Mouse (Mus musculus) embryonic facial prominence, embryonic 10.5 days (tissue): ENCODE data around the gene Stard9. TPM values are rescaled to one million over a fixed set of nuclear protein-coding genes. Genes with fewer than 3 reads are reported as not detected.

Source experiments
- DNase-seq: peaks from one replicate; pipeline ENCODE4 v3.0.0-alpha.2; 2017; ENCODE audit warnings: low spot score
- H3K27ac ChIP-seq: fragments of 300-500 bp; sonication (generic); replicated peaks from 2 replicates; pipeline ENCODE4 v1.5.1; 2016; ENCODE audit warnings: mild to moderate bottlenecking
- H3K27me3 ChIP-seq: fragments of 300-500 bp; sonication (generic); replicated peaks from 2 replicates; pipeline ENCODE4 v1.6.1; 2016; ENCODE audit warnings: low read depth, mild to moderate bottlenecking; ENCODE audit not compliant: poor library complexity, severe bottlenecking
- H3K36me3 ChIP-seq: fragments of 300-500 bp; sonication (generic); replicated peaks from 2 replicates; pipeline ENCODE4 v1.6.1; 2016; ENCODE audit warnings: mild to moderate bottlenecking, moderate library complexity
- H3K4me1 ChIP-seq: fragments of 300-500 bp; sonication (generic); 2 replicates; pipeline ENCODE4 v1.6.1; 2016
- H3K4me3 ChIP-seq: fragments of 300-500 bp; sonication (generic); 2 replicates; pipeline ENCODE4 v1.5.1; 2016; ENCODE audit warnings: mild to moderate bottlenecking, moderate library complexity
- H3K9me3 ChIP-seq: fragments of 300-500 bp; sonication (generic); 2 replicates; pipeline ENCODE4 v1.6.1; 2016; ENCODE audit warnings: mild to moderate bottlenecking
- WGBS: fragments of 180-500 bp; shearing (Covaris S2); methylation state at CpG from one replicate; pipeline ENCODE4 v1.1.7; 2016; 5-methylcytosine and 5-hydroxymethylcytosine counted together
- polyA plus RNA-seq: library from polyadenylated mRNA; unstranded; fragments of >200 nt; fragmentation: Nextera tagmentation; extraction: Ambion mirVana; gene quantifications from 2 replicates; pipeline ENCODE4 v1.2.1, GENCODE M21; 2016

The Stard9 gene
- polyA plus RNA-seq = 2.6 and 3.4 TPM in 2 replicates

GRCm38 (mm10) chr2:120628886-120629735 lies at the start of gene Stard9:
Gene Stard9, plus strand, starts transcription at chr2:120629121.
- peak; percentile 99 for DNase-seq
- peaks cover 9% of the 10 kb centered on the region; the same call in 1 of the 2 replicates for H3K4me1 ChIP-seq
- H3K4me3 ChIP-seq = peak within 1 kb of the TSS; percentile 67
- H3K27ac ChIP-seq = peak within 1 kb of the TSS; percentile 80
- WGBS = 2% methylated on average over 36 of the region's 36 CpGs
- H3K27me3 ChIP-seq = no peaks in the 10 kb centered on the region
- H3K9me3 ChIP-seq = no peaks in the 10 kb centered on the region
- H3K36me3 ChIP-seq = peaks cover 4% of the 10 kb centered on the region; the same call in 1 of the 2 replicates

DNA sequence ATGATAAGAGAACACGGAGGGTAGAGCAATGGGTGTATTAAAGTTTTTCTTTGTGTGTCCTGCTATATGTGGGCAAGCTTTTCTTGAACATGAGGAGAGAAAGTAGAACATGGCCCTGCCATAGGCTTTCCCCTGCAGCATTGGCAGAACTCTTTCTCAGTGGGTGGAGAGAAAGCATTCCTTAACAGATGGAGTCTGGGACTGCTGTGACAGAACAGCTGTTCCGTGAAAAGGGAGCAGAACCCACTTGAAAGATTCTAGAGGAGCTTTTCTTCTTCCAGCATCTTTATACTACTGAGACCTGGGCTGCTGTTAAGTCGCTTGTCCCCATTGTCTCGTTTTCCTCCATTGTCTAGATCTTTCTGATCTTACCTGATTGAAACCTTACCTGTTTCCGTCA lies 39.2 kb upstream of the Stard9 start:
- Histone ChIP-seq H3K4me1 (no peaks in the 10 kb centered on the region), H3K36me3 (peaks cover 78% of the 10 kb centered on the region)
- 86% methylated on average over 5 of the region's 5 CpGs for WGBS

DNA sequence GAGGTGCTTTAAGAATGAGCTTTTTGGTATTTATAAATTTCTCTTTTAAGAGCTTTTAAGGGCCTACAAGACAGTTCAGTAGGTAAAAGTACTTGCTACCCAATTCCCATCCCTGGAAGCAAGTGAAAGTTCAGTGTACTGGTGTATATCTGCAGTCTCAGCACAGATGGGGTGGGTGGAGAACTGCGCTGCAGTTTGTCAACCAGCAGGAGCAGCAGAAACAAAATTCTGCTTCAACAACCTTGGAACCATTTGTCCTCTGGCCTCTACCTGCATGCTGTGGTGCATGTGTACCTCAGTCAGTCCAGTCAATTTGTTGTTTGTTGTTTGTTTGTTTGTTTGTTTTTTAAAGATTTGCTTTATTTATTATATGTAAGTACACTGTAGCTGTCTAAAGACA lies 36.7 kb upstream of the Stard9 start:
- H3K36me3 ChIP-seq = peaks cover 78% of the 10 kb centered on the region
- no peak overlapping the region for H3K27ac ChIP-seq
- no peaks in the 10 kb centered on the region for H3K4me1 ChIP-seq
- DNase-seq = no peak
- H3K9me3 ChIP-seq = no peaks in the 10 kb centered on the region
- H3K4me3 ChIP-seq = no peak overlapping the region
- WGBS = 93% methylated on average over 1 of the region's 1 CpGs
- H3K27me3 ChIP-seq = no peaks in the 10 kb centered on the region

More for the DNA sequence above, 39.2 kb upstream of the Stard9 start:
- DNase-seq = no peak
- Histone ChIP-seq H3K9me3 (no peaks in the 10 kb centered on the region), H3K4me3 (no peak overlapping the region), H3K27ac (no peak overlapping the region), H3K27me3 (no peaks in the 10 kb centered on the region)

DNA sequence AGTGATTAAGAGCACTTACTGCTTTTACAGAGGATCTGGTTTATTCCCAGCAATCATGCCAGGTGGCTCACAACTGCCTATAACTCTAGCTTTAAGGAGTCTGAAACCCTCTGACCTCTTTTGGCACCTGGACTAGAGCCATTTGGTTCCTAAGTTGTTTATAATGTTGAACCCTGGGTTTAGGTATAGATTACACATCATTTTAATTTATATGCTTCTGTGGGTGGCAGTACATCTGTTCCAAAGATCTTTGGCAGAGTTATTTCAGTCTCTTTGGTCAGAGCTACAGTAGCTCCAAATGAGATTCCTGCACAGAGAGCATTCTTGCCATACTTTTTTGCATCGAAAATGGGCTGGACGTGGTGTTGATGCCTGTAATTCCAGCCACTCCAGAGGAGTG lies 31.2 kb upstream of the Stard9 start:
- H3K36me3 ChIP-seq = peaks cover 89% of the 10 kb centered on the region

GRCm38 (mm10) chr2:120599506-120599905 lies 29.4 kb upstream of the Stard9 start:
- H3K27ac ChIP-seq = no peak overlapping the region
- no peak for DNase-seq
- H3K4me1 ChIP-seq = no peaks in the 10 kb centered on the region
- H3K4me3 ChIP-seq = no peak overlapping the region
- no peaks in the 10 kb centered on the region for H3K9me3 ChIP-seq
- WGBS = 92% methylated on average over 4 of the region's 4 CpGs
- peaks cover 90% of the 10 kb centered on the region for H3K36me3 ChIP-seq
- H3K27me3 ChIP-seq = no peaks in the 10 kb centered on the region

More for the DNA sequence above, 31.2 kb upstream of the Stard9 start:
- WGBS = 95% methylated on average over 2 of the region's 2 CpGs
- DNase-seq = no peak
- Histone ChIP-seq H3K27me3 (no peaks in the 10 kb centered on the region), H3K4me1 (no peaks in the 10 kb centered on the region), H3K27ac (no peak overlapping the region), H3K9me3 (no peaks in the 10 kb centered on the region), H3K4me3 (no peak overlapping the region)

DNA sequence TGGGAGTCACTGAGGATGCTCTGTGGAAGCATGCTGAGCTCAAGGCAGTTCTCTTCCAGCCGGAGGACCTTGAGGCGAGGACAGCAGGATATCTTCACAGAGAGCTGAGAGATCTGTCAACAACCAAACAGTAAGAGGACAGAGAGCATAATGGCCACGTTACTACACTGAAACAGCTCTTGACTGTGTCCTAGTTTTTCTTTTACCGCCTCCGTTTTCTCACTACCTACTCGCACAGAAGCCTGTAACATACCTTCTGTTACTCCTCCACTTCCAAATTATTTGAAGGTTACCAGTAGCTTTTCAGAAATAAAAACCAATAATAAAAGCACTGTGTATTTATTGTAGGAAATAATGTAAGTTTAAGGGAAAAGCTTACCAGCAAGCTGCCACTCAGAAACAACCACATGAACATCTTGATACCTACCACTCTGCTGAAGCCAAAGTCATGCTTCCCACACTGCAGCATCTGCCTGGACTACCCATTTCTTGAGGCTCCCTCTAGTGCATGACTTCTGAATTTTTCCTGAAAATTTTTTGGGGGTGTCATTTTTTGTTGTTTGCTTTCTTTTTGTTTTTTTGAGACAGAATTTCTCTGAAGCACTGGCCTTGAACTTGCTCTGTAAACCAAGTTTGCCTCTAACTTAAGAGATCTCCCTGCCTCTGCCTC lies 22.8 kb upstream of the Stard9 start:
- H3K4me3 ChIP-seq = no peak overlapping the region
- H3K36me3 ChIP-seq = peaks cover 36% of the 10 kb centered on the region
- no peaks in the 10 kb centered on the region for H3K27me3 ChIP-seq
- H3K27ac ChIP-seq = no peak overlapping the region
- peaks cover 17% of the 10 kb centered on the region for H3K4me1 ChIP-seq
- H3K9me3 ChIP-seq = no peaks in the 10 kb centered on the region
- DNase-seq = no peak
- 85% methylated on average over 6 of the region's 6 CpGs for WGBS

DNA sequence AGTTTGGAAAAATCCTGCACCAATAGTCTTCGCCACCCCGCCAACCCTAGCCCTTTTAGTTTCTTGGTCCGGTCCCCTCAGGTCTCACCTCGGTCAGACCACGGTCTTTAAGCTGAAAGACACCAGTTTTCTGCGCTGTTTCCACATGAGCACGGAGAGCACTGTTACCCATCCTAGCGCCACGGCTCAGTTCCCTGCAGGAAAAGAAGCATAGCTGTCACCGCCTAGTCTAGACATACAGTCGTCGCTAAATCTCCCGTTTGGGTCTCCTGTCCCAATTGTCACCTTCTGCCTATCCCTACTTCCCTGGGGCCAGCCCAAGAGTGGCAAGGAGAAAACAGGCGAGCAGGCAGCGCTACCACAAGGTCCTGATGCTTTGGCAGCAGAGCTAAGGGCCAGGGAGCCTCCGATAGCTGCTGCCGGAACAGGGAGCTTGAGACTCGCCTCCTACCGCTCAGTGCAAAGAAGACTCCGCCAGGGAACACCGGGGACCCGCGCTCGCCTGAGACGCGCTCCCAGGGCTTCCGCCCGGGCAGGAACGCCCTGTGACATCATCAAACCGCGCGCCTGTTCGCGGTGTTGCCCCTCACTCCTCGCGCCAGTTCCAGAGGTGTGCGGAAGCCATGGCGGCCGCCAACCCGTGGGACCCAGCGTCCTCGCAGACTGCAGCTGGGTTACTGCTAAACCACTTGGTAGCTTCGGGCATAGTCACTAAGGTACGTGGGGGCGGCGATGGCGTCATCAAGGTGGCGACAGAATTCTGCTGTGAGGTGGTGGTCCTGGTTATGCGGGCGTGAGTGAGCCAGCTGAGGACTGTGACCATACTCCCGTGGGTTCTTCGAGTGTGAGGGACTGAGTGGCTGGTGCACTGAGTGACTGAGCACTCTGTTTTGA lies 19.8 kb upstream of the Stard9 start, which contains the start of the genes Haus2 and Lrrc57:
Gene Haus2 (plus strand): TSS at position 554 of the 894 bp plus-strand sequence.
Gene Lrrc57 (minus strand): TSS at position 691 of the 894 bp plus-strand sequence.
- DNase-seq = peak; percentile 94
- WGBS = under 1% methylated on average over 52 of the region's 52 CpGs
- H3K27me3 ChIP-seq = no peaks in the 10 kb centered on the region
- H3K4me3 ChIP-seq = peak within 1 kb of the TSS; percentile 80
- H3K27ac ChIP-seq = peak within 1 kb of the TSS; percentile 95
- no peaks in the 10 kb centered on the region for H3K9me3 ChIP-seq
- peaks cover 28% of the 10 kb centered on the region for H3K36me3 ChIP-seq
- peaks cover 17% of the 10 kb centered on the region for H3K4me1 ChIP-seq

- Histone ChIP-seq H3K27ac (no peak overlapping the region), H3K27me3 (no peaks in the 10 kb centered on the region), H3K4me3 (no peak overlapping the region), H3K36me3 (peaks cover 81% of the 10 kb centered on the region), H3K4me1 (no peaks in the 10 kb centered on the region), H3K9me3 (no peaks in the 10 kb centered on the region)
- no peak for DNase-seq
- 89% methylated on average over 5 of the region's 5 CpGs for WGBS
These were observed 12.4 kb upstream of the Stard9 start for GRCm38 (mm10) chr2:120616279-120617163.

- WGBS = 92% methylated on average over 1 of the region's 1 CpGs
- H3K36me3 ChIP-seq = peaks cover 62% of the 10 kb centered on the region
- no peaks in the 10 kb centered on the region for H3K4me1 ChIP-seq
- H3K27ac ChIP-seq = no peak overlapping the region
- no peaks in the 10 kb centered on the region for H3K27me3 ChIP-seq
- H3K4me3 ChIP-seq = no peak overlapping the region
- no peak for DNase-seq
- H3K9me3 ChIP-seq = no peaks in the 10 kb centered on the region
These were observed 9.4 kb upstream of the Stard9 start for GRCm38 (mm10) chr2:120619538-120619937.

DNA sequence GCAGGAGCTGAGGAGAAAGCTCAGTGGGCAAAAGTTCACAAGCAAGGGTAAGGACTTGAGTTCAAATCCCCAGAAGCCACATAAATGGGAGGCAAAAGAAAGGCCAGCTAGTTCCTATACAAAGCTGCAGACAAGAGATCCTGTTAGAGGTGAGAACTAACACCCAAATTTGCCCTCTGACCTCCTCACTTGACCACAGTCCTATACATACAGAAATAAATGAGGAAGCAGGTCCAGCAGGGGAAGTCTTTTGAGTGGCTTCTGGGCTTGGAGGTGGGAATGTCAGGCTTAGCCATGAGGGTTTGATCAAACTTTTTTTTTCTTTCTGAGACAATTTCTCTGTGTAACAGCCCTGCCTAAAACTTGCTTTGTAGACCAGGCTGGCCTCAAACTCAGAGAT lies 6.0 kb upstream of the Stard9 start:
- H3K36me3 ChIP-seq = peaks cover 29% of the 10 kb centered on the region
- DNase-seq = no peak
- H3K4me1 ChIP-seq = no peaks in the 10 kb centered on the region
- H3K27ac ChIP-seq = no peak overlapping the region
- no peaks in the 10 kb centered on the region for H3K27me3 ChIP-seq
- no peaks in the 10 kb centered on the region for H3K9me3 ChIP-seq
- no peak overlapping the region for H3K4me3 ChIP-seq

- Histone ChIP-seq H3K36me3 (0 out of 2 replicates have a peak, but pooled peaks cover 4% of the 10 kb centered on the region), H3K4me1 (peaks cover 9% of the 10 kb centered on the region; the same call in 1 of the 2 replicates), H3K27ac (peak overlapping the region; percentile 78), H3K27me3 (no peaks in the 10 kb centered on the region), H3K4me3 (peak overlapping the region; percentile 67), H3K9me3 (no peaks in the 10 kb centered on the region)
- no peak for DNase-seq
- WGBS = 33% methylated on average over 10 of the region's 10 CpGs
These were observed 650 bp upstream of the Stard9 start for GRCm38 (mm10) chr2:120628076-120628865.
